ENCODE assay signal across 7 mouse cellular contexts in genomic region chr10:93888590-93888934, GRCm38 (mm10). TPM values are rescaled to one million over a fixed set of nuclear protein-coding genes. Genes with fewer than 3 reads are reported as not detected.
DNase-seq lines count a peak whose midpoint lies in the region; ATAC-seq lines count a peak whose summit lies in the region.

No protein-coding gene starts in this region.

- no peaks in the 10 kb centered on the region for H3K27me3 ChIP-seq in neural tube, embryonic 11.5 days (ENCODE audit: control insufficient read depth, insufficient read depth, low read length)
- no peaks in the 10 kb centered on the region for H3K27me3 ChIP-seq in forebrain, embryonic 11.5 days (ENCODE audit: control insufficient read depth, insufficient read depth, low read length)
- H3K27me3 ChIP-seq in liver, embryonic 11.5 days (replicated peaks; ENCODE audit: control insufficient read depth, insufficient read depth, low read length), result no peaks in the 10 kb centered on the region
- H3K27me3 ChIP-seq in stomach, embryonic 16.5 days (ENCODE audit: control insufficient read depth, insufficient read depth, low read length), result no peaks in the 10 kb centered on the region

- peaks cover 7% of the 10 kb centered on the region for H3K36me3 ChIP-seq in neural tube, embryonic 11.5 days (ENCODE audit: control insufficient read depth, insufficient read depth, low read length)
- H3K36me3 ChIP-seq in forebrain, embryonic 11.5 days (ENCODE audit: control insufficient read depth, insufficient read depth, low read length), result peaks cover 9% of the 10 kb centered on the region; the same call in 1 of the 2 replicates
- peaks cover 21% of the 10 kb centered on the region for H3K36me3 ChIP-seq in liver, embryonic 11.5 days (ENCODE audit: control insufficient read depth, insufficient read depth, low read length)
- H3K36me3 ChIP-seq in stomach, embryonic 16.5 days (ENCODE audit: control insufficient read depth, insufficient read depth, low read length), result peaks cover 7% of the 10 kb centered on the region; the same call in 1 of the 2 replicates

- peak overlapping the region; percentile 89 for H3K9ac ChIP-seq in neural tube, embryonic 11.5 days (ENCODE audit: low read length)
- peak overlapping the region; percentile 95 for H3K9ac ChIP-seq in forebrain, embryonic 11.5 days (ENCODE audit: low read length)
- peak overlapping the region; percentile 98 for H3K9ac ChIP-seq in liver, embryonic 11.5 days (ENCODE audit: low read depth, low read length)
- H3K9ac ChIP-seq in stomach, embryonic 16.5 days (ENCODE audit: low read length), result peak overlapping the region; percentile 83

- no peak overlapping the region for H3K27ac ChIP-seq in neural tube, embryonic 11.5 days (ENCODE audit: low read depth, low read length)
- no peak overlapping the region for H3K27ac ChIP-seq in forebrain, embryonic 11.5 days (ENCODE audit: low read depth, low read length)
- H3K27ac ChIP-seq in liver, embryonic 11.5 days (ENCODE audit: low read depth, low read length), result peak overlapping the region; percentile 85
- H3K27ac ChIP-seq in stomach, embryonic 16.5 days (ENCODE audit: low read length), result peak overlapping the region; percentile 82

- no peak for ATAC-seq in neural tube, embryonic 11.5 days (ENCODE audit: insufficient read depth, low FRiP score, low TSS enrichment)
- no peak for ATAC-seq in forebrain, embryonic 11.5 days (replicated peaks; ENCODE audit: low FRiP score)
- ATAC-seq in liver, embryonic 11.5 days (replicated peaks; ENCODE audit: low FRiP score), result no peak
- no peak for ATAC-seq in stomach, embryonic 16.5 days (ENCODE audit: insufficient read depth, low FRiP score)

- WGBS in neural tube, embryonic 11.5 days, result 22% methylated on average over 10 of the region's 10 CpGs
- 24% methylated on average over 10 of the region's 10 CpGs for WGBS in forebrain, embryonic 11.5 days
- 11% methylated on average over 10 of the region's 10 CpGs for WGBS in liver, embryonic 11.5 days
- WGBS in stomach, embryonic 16.5 days, result 10% methylated on average over 10 of the region's 10 CpGs

- H3K4me1 ChIP-seq in neural tube, embryonic 11.5 days (ENCODE audit: control insufficient read depth, insufficient read depth, low read length), result peaks cover 6% of the 10 kb centered on the region; the same call in 1 of the 2 replicates
- H3K4me1 ChIP-seq in forebrain, embryonic 11.5 days (replicated peaks; ENCODE audit: control insufficient read depth, insufficient read depth, low read length), result peaks cover 11% of the 10 kb centered on the region
- peaks cover 26% of the 10 kb centered on the region for H3K4me1 ChIP-seq in liver, embryonic 11.5 days (replicated peaks; ENCODE audit: control insufficient read depth, insufficient read depth, low read length)
- peaks cover 15% of the 10 kb centered on the region for H3K4me1 ChIP-seq in stomach, embryonic 16.5 days (ENCODE audit: control insufficient read depth, insufficient read depth, low read length)

- peak overlapping the region; percentile 97 for H3K4me3 ChIP-seq in neural tube, embryonic 11.5 days (ENCODE audit: low read depth, low read length)
- peak overlapping the region; percentile 97 for H3K4me3 ChIP-seq in forebrain, embryonic 11.5 days (ENCODE audit: low read depth, low read length)
- H3K4me3 ChIP-seq in liver, embryonic 11.5 days (ENCODE audit: low read depth, low read length), result peak overlapping the region; percentile 99
- H3K4me3 ChIP-seq in stomach, embryonic 16.5 days (replicated peaks; ENCODE audit: low read length), result peak overlapping the region; percentile 81

- no peaks in the 10 kb centered on the region for H3K9me3 ChIP-seq in neural tube, embryonic 11.5 days (ENCODE audit: control insufficient read depth, low read length)
- H3K9me3 ChIP-seq in forebrain, embryonic 11.5 days (ENCODE audit: control insufficient read depth, low read length), result no peaks in the 10 kb centered on the region
- H3K9me3 ChIP-seq in liver, embryonic 11.5 days (ENCODE audit: control insufficient read depth, low read length), result no peaks in the 10 kb centered on the region
- H3K9me3 ChIP-seq in stomach, embryonic 16.5 days (replicated peaks; ENCODE audit: control insufficient read depth, low read length), result no peaks in the 10 kb centered on the region

- peak overlapping the region; percentile 68 for H3K4me2 ChIP-seq in neural tube, embryonic 11.5 days (ENCODE audit: low read depth)
- H3K4me2 ChIP-seq in forebrain, embryonic 11.5 days (ENCODE audit: low read depth, low read length, severe bottlenecking), result peak overlapping the region; percentile 83
- peak overlapping the region; percentile 65 for H3K4me2 ChIP-seq in liver, embryonic 11.5 days
- peak overlapping the region; percentile 91 for H3K4me2 ChIP-seq in stomach, embryonic 16.5 days (ENCODE audit: low read depth, low read length)

- no peak for DNase-seq in neural tube, embryonic 11.5 days (ENCODE audit: low spot score)
- no peak for DNase-seq in neural tube, embryonic 10.5 days (ENCODE audit: extremely low spot score, low spot score)
- no peak for DNase-seq in forebrain, embryonic 11.5 days (ENCODE audit: low spot score)
- no peak for DNase-seq in liver, embryonic 11.5 days (ENCODE audit: low spot score)
- no peak for DNase-seq in spleen, postnatal 10 days (ENCODE audit: low spot score in 2 of 2)
- DNase-seq in testis, postnatal 10 days (ENCODE audit: low spot score), result no peak

RNA-seq across cellular contexts. Expression of gene Metap2, which starts 8.3 kb away (rescaled TPM):
- polyA plus RNA-seq in neural tube, embryonic 11.5 days (2014; fragmentation: Nextera tagmentation; extraction: Ambion mirVana), result 244 and 253 TPM in 2 replicates
- polyA plus RNA-seq in forebrain, embryonic 11.5 days (2014; fragmentation: Nextera tagmentation; extraction: Ambion mirVana), result 237 and 241 TPM in 2 replicates
- 397 and 398 TPM in 2 replicates for polyA plus RNA-seq in liver, embryonic 11.5 days (2014; fragmentation: Nextera tagmentation; extraction: Ambion mirVana)
- 191 TPM in 2 replicates for polyA plus RNA-seq in stomach, embryonic 16.5 days (2015; fragmentation: Nextera tagmentation; extraction: Ambion mirVana)

RNA-seq across cellular contexts. Expression of gene Usp44, which starts 57.2 kb away (rescaled TPM):
- 6.4 and 9.1 TPM in 2 replicates for polyA plus RNA-seq in neural tube, embryonic 11.5 days (2014; fragmentation: Nextera tagmentation; extraction: Ambion mirVana)
- 10.5 and 11.3 TPM in 2 replicates for polyA plus RNA-seq in forebrain, embryonic 11.5 days (2014; fragmentation: Nextera tagmentation; extraction: Ambion mirVana)
- 4.0 and 4.3 TPM in 2 replicates for polyA plus RNA-seq in liver, embryonic 11.5 days (2014; fragmentation: Nextera tagmentation; extraction: Ambion mirVana)
- polyA plus RNA-seq in stomach, embryonic 16.5 days (2015; fragmentation: Nextera tagmentation; extraction: Ambion mirVana), result 0.22 and 0.35 TPM in 2 replicates

Comparison
In these comparisons a context has a peak if more than half of its experiments do, and no peak if none do; other contexts are left out.
1. H3K27ac ChIP-seq: peak in liver, embryonic 11.5 days (single experiment) and stomach, embryonic 16.5 days (single experiment); none in neural tube, embryonic 11.5 days (single experiment) and forebrain, embryonic 11.5 days (single experiment).
2. Peak in every context shown above with its lines, with median percentiles within 50 percentile points of each other: H3K4me2 ChIP-seq, H3K4me3 ChIP-seq and H3K9ac ChIP-seq.